8 mouse cellular contexts compared by ENCODE assay signal in genomic region chr16:96128466-96128865, GRCm38 (mm10). TPM values are rescaled to one million over a fixed set of nuclear protein-coding genes. Genes with fewer than 3 reads are reported as not detected.
DNase-seq lines count a peak whose midpoint lies in the region; ATAC-seq and TF ChIP-seq lines count a peak whose summit lies in the region.

No protein-coding gene starts in this region.

- no peak for DNase-seq in cerebellum, adult 2 months
- DNase-seq in cerebellum, postnatal 36 days, result no peak
- no peak for DNase-seq in neural tube, embryonic 11.5 days (ENCODE audit: low spot score)
- DNase-seq in neural tube, embryonic 10.5 days (ENCODE audit: extremely low spot score, low spot score), result no peak
- no peak for DNase-seq in liver, embryonic 11.5 days (ENCODE audit: low spot score)
- DNase-seq in adrenal gland, postnatal 14 days, result no peak
- no peak for DNase-seq in thymus, postnatal 4 days

- no peak for TF ChIP-seq POLR2A in cerebellum, adult 2 months (IDR thresholded peaks at IDR 0.05; ENCODE audit: borderline replicate concordance, insufficient read depth, low read length)

- H3K27ac ChIP-seq in cerebellum, adult 2 months (ENCODE audit: insufficient read depth, low read length), result peak overlapping the region; percentile 88
- peak overlapping the region; percentile 92 for H3K27ac ChIP-seq in neural tube, embryonic 11.5 days (ENCODE audit: low read depth, low read length)
- peak overlapping the region; percentile 92 for H3K27ac ChIP-seq in liver, embryonic 11.5 days (ENCODE audit: low read depth, low read length)
- H3K27ac ChIP-seq in stomach, embryonic 15.5 days, result peak overlapping the region; percentile 97

- WGBS in cerebellum, adult 2 months, result 3% methylated on average over 9 of the region's 9 CpGs
- WGBS in neural tube, embryonic 11.5 days, result 4% methylated on average over 9 of the region's 9 CpGs
- 4% methylated on average over 9 of the region's 9 CpGs for WGBS in liver, embryonic 11.5 days
- whole genome bisulfite sequencing in stomach, embryonic 15.5 days, result 4% methylated on average over 9 of the region's 9 CpGs

- peak overlapping the region; percentile 85 for H3K4me3 ChIP-seq in cerebellum, adult 2 months (replicated peaks; ENCODE audit: insufficient read depth, low read depth, low read length)
- peak overlapping the region; percentile 97 for H3K4me3 ChIP-seq in neural tube, embryonic 11.5 days (ENCODE audit: low read depth, low read length)
- H3K4me3 ChIP-seq in liver, embryonic 11.5 days (ENCODE audit: low read depth, low read length), result peak overlapping the region; percentile 90
- H3K4me3 ChIP-seq in stomach, embryonic 15.5 days (replicated peaks), result peak overlapping the region; percentile 92

- no peaks in the 10 kb centered on the region for H3K4me1 ChIP-seq in cerebellum, adult 2 months (ENCODE audit: control insufficient read depth, insufficient read depth, low read length)
- peaks cover 13% of the 10 kb centered on the region for H3K4me1 ChIP-seq in neural tube, embryonic 11.5 days (ENCODE audit: control insufficient read depth, insufficient read depth, low read length)
- H3K4me1 ChIP-seq in liver, embryonic 11.5 days (replicated peaks; ENCODE audit: control insufficient read depth, insufficient read depth, low read length), result peaks cover 15% of the 10 kb centered on the region
- H3K4me1 ChIP-seq in stomach, embryonic 15.5 days, result peaks cover 14% of the 10 kb centered on the region

- H3K9ac ChIP-seq in neural tube, embryonic 11.5 days (ENCODE audit: low read length), result peak overlapping the region; percentile 82
- H3K9ac ChIP-seq in liver, embryonic 11.5 days (ENCODE audit: low read depth, low read length), result peak overlapping the region; percentile 88
- peak overlapping the region; percentile 51 for H3K9ac ChIP-seq in stomach, embryonic 15.5 days

- no peak for TF ChIP-seq CTCF in cerebellum, adult 2 months (IDR thresholded peaks at IDR 0.05; ENCODE audit: borderline replicate concordance, insufficient read depth, low read depth, low read length)

- peak overlapping the region; percentile 70 for H3K4me2 ChIP-seq in neural tube, embryonic 11.5 days (ENCODE audit: low read depth)
- peak overlapping the region; percentile 92 for H3K4me2 ChIP-seq in liver, embryonic 11.5 days
- peak overlapping the region; percentile 59 for H3K4me2 ChIP-seq in stomach, embryonic 15.5 days

- H3K27me3 ChIP-seq in cerebellum, adult 2 months (ENCODE audit: control insufficient read depth, insufficient read depth, low read length), result no peaks in the 10 kb centered on the region
- no peaks in the 10 kb centered on the region for H3K27me3 ChIP-seq in neural tube, embryonic 11.5 days (ENCODE audit: control insufficient read depth, insufficient read depth, low read length)
- no peaks in the 10 kb centered on the region for H3K27me3 ChIP-seq in liver, embryonic 11.5 days (replicated peaks; ENCODE audit: control insufficient read depth, insufficient read depth, low read length)
- no peaks in the 10 kb centered on the region for H3K27me3 ChIP-seq in stomach, embryonic 15.5 days (replicated peaks)

- no peaks in the 10 kb centered on the region for H3K9me3 ChIP-seq in neural tube, embryonic 11.5 days (ENCODE audit: control insufficient read depth, low read length)
- H3K9me3 ChIP-seq in liver, embryonic 11.5 days (ENCODE audit: control insufficient read depth, low read length), result no peaks in the 10 kb centered on the region
- H3K9me3 ChIP-seq in stomach, embryonic 15.5 days, result no peaks in the 10 kb centered on the region

- ATAC-seq in neural tube, embryonic 11.5 days (ENCODE audit: insufficient read depth, low FRiP score, low TSS enrichment), result no peak
- ATAC-seq in liver, embryonic 11.5 days (replicated peaks; ENCODE audit: low FRiP score), result no peak
- no peak for ATAC-seq in stomach, embryonic 15.5 days (ENCODE audit: insufficient read depth, low FRiP score, low read depth)

- H3K36me3 ChIP-seq in neural tube, embryonic 11.5 days (ENCODE audit: control insufficient read depth, insufficient read depth, low read length), result peaks cover 14% of the 10 kb centered on the region
- peaks cover 24% of the 10 kb centered on the region for H3K36me3 ChIP-seq in liver, embryonic 11.5 days (ENCODE audit: control insufficient read depth, insufficient read depth, low read length)
- H3K36me3 ChIP-seq in stomach, embryonic 15.5 days, result peaks cover 21% of the 10 kb centered on the region

RNA-seq across cellular contexts. Expression of gene Hmgn1, which starts 0.9 kb away (rescaled TPM):
- polyA plus RNA-seq in cerebellum, adult 2 months (2012; rRNA removed), result 76.0 and 78.7 TPM in 2 replicates
- 732 and 792 TPM in 2 replicates for polyA plus RNA-seq in neural tube, embryonic 11.5 days (2014; fragmentation: Nextera tagmentation; extraction: Ambion mirVana)
- 450 and 470 TPM in 2 replicates for polyA plus RNA-seq in liver, embryonic 11.5 days (2014; fragmentation: Nextera tagmentation; extraction: Ambion mirVana)
- polyA plus RNA-seq in stomach, embryonic 15.5 days (2015; fragmentation: Nextera tagmentation; extraction: Ambion mirVana), result 476 and 575 TPM in 2 replicates
- total RNA-seq in adrenal gland, postnatal 14 days (2021), result 234 and 260 TPM in 2 replicates

RNA-seq across cellular contexts. Expression of gene Wrb, which starts 16.7 kb away (rescaled TPM):
- 138 and 145 TPM in 2 replicates for polyA plus RNA-seq in cerebellum, adult 2 months (2012; rRNA removed)
- 115 and 124 TPM in 2 replicates for polyA plus RNA-seq in neural tube, embryonic 11.5 days (2014; fragmentation: Nextera tagmentation; extraction: Ambion mirVana)
- polyA plus RNA-seq in liver, embryonic 11.5 days (2014; fragmentation: Nextera tagmentation; extraction: Ambion mirVana), result 48.3 and 53.6 TPM in 2 replicates
- 60.0 and 65.5 TPM in 2 replicates for polyA plus RNA-seq in stomach, embryonic 15.5 days (2015; fragmentation: Nextera tagmentation; extraction: Ambion mirVana)
- total RNA-seq in adrenal gland, postnatal 14 days (2021), result 17.7 and 23.2 TPM in 2 replicates

RNA-seq across cellular contexts. Expression of gene Brwd1, which starts 46.1 kb away (rescaled TPM):
- polyA plus RNA-seq in cerebellum, adult 2 months (2012; rRNA removed), result 79.9 and 86.7 TPM in 2 replicates
- polyA plus RNA-seq in neural tube, embryonic 11.5 days (2014; fragmentation: Nextera tagmentation; extraction: Ambion mirVana), result 215 and 223 TPM in 2 replicates
- 46.3 and 52.0 TPM in 2 replicates for polyA plus RNA-seq in liver, embryonic 11.5 days (2014; fragmentation: Nextera tagmentation; extraction: Ambion mirVana)
- 75.2 and 76.2 TPM in 2 replicates for polyA plus RNA-seq in stomach, embryonic 15.5 days (2015; fragmentation: Nextera tagmentation; extraction: Ambion mirVana)
- 70.4 and 74.8 TPM in 2 replicates for total RNA-seq in adrenal gland, postnatal 14 days (2021)
